Mouse (Mus musculus) heart, adult 8-10 months (tissue): ENCODE data around the gene Krt90. TPM values are rescaled to one million over a fixed set of nuclear protein-coding genes. Genes with fewer than 3 reads are reported as not detected.
"Not testable (repeated sequence)": the region's sequence is repeated elsewhere in the genome, so short reads cannot be mapped to it uniquely, and the experiment has no call there.

Source experiments
- DNase-seq: peaks from one replicate; pipeline ENCODE4 v3.0.0; 2022; ENCODE audit warnings: low spot score
- microRNA-seq: library from miRNA; unstranded; fragments of <30 nt; microRNA quantifications from one replicate; pipeline ENCODE4 v1.2.0, GENCODE M21; 2022
- total RNA-seq, 4 experiments: library from RNA; stranded (reverse); gene quantifications; 2 replicates each; pipeline ENCODE4 v1.2.4; 2022

The Krt90 gene
- total RNA-seq, 4 experiments from 2014 or later = not detected

- DNase-seq = not testable (repeated sequence)
These were observed 45.6 kb downstream of the Krt90 start, which contains the start of gene Gm49425 for GRCm38 (mm10) chr15:101517161-101517560. Gene Gm49425 (minus strand): TSS chr15:101517261.

GRCm38 (mm10) chr15:101508247-101508646 lies 54.5 kb downstream of the Krt90 start:
- DNase-seq = no peak

GRCm38 (mm10) chr15:101506896-101507758 lies 55.6 kb downstream of the Krt90 start:
- DNase-seq = no peak

Small RNA genes within 50 kb of the gene (microRNA-seq; reads per million reads assigned to microRNA genes)
- not detected for gene Gm44393
- gene Gm44460 = not detected

Other genes starting within 250 kb of the Krt90 start
- gene Krt80, start 192.8 kb downstream of the Krt90 start, total RNA-seq = 1 to 10 TPM; 1.5 to 4.7 (median 2.4) TPM
- gene Krt7, start 151.9 kb downstream of the Krt90 start, total RNA-seq = 1 to 10 TPM; 1.4 to 3.6 (median 2.7) TPM
- not detected for gene Krt87, start 124.1 kb downstream of the Krt90 start, total RNA-seq
- gene Krt88, start 115.2 kb downstream of the Krt90 start, total RNA-seq = not detected
- not detected for gene Krt81, start 99.2 kb downstream of the Krt90 start, total RNA-seq
- not detected for gene Krt86, start 89.5 kb downstream of the Krt90 start, total RNA-seq
- gene Krt83, start 71.4 kb downstream of the Krt90 start, total RNA-seq = not detected
- not detected for gene Gm49425, start 45.7 kb downstream of the Krt90 start, total RNA-seq
- gene Krt84, start 30.1 kb downstream of the Krt90 start, total RNA-seq = not detected
- gene Krt82, start 12.3 kb downstream of the Krt90 start, total RNA-seq = not detected
- not detected for gene Krt75, start 11.0 kb upstream of the Krt90 start, total RNA-seq
- not detected for gene Gm5414, start 65.2 kb upstream of the Krt90 start, total RNA-seq
- not detected for gene Gm5478, start 84.4 kb upstream of the Krt90 start, total RNA-seq
- not detected for gene Krt6b, start 117.3 kb upstream of the Krt90 start, total RNA-seq
- gene Krt6a, start 131.4 kb upstream of the Krt90 start, total RNA-seq = not detected
- under 1 TPM in 1 of 4 experiments, not detected in 3; 0.40 TPM for gene Krt5, start 149.9 kb upstream of the Krt90 start, total RNA-seq
- not detected for gene Krt71, start 180.2 kb upstream of the Krt90 start, total RNA-seq
- not detected for gene Krt72, start 223.5 kb upstream of the Krt90 start, total RNA-seq
- not detected for gene Krt73, start 239.4 kb upstream of the Krt90 start, total RNA-seq